Mouse (Mus musculus): Measurements from ENCODE around the gene Trim58. TPM values are rescaled to one million over a fixed set of nuclear protein-coding genes. Genes with fewer than 3 reads are reported as not detected.

Gene Trim58
- 0.29 and 0.41 TPM in 2 replicates for total RNA-seq (2023)

DNA sequence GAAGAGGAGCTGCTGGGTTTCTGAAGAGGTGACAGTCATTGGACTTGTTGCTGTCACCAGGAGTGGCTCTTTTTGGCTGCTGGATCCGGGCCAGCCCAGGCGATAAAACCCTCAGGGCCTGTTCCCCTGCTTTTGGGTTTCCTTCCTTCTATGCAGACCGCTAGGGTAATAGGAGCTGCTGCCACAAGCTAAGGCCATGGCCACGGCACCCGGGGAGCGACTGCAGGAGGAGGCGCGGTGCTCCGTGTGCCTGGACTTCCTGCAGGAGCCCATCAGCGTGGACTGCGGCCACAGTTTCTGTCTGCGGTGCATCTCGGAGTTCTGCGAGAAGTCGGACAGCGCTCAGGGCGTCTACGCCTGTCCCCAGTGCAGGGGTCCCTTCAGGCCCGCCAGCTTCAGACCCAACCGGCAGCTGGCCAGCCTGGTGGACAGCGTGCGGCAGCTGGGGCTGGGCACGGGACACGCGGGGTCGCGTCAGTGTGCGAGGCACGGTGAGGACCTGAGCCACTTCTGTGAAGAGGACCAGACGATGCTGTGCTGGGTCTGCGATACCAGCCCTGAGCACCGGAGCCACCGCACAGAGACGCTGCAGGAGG lies at the start of gene Trim58:
Gene Trim58, plus strand, starts transcription at position 194 of the 596 bp plus-strand sequence.

GRCm38 (mm10) chr11:58594814-58595213 lies 45.5 kb upstream of the Trim58 start, which contains the start of gene Olfr324:
Olfr324 (plus strand) TSS chr11:58595114.

GRCm38 (mm10) chr11:58615975-58616374 lies 24.3 kb upstream of the Trim58 start, which contains the start of gene 2210407C18Rik:
2210407C18Rik (minus strand) TSS chr11:58616075.

DNA sequence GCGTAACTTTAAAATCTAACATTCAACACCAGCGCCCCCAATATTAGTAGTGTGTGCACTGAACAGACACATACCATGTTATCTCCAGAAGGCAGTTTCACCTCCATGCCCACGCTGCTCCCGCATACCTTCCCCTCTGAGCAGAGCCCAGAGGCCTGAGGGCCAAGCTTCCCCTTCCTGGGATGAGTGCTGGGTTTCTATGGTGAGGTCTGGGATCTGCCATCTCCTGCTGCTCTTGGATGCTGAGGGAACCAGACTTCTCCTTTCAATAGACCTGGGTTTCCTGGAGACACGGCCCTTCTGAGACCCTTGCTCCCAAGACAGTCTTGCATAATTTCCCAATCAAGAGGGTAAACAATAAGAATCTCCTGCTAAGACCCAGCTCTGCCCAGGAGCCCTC lies 9.9 kb upstream of the Trim58 start, which contains the start of gene Olfr323:
Gene Olfr323, minus strand, starts transcription at position 101 of the 400 bp plus-strand sequence.

GRCm38 (mm10) chr11:58658596-58658995 lies 18.3 kb downstream of the Trim58 start, which contains the start of gene Olfr322:
Olfr322 (plus strand) TSS chr11:58658782.

DNA sequence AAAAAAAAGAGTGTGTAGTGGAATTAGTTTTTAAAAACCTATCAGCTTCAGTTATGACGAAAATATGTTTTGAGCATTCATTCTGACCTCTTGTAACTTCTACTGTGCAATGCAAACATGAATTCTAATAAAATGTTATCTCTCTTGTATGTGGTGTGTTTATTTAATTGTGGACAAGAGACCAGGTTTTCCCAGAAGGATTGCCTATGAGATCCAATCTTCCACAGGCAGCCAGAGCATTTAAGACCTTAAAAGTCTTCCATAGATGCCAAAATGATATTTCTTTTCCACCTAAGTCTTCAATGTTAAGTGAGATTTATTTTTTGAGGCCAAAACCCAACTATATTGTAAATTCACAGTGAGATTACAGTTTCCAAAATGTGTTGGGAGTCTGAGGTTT lies 40.5 kb downstream of the Trim58 start, which contains the start of gene Olfr320:
Gene Olfr320, plus strand, starts transcription at position 301 of the 400 bp plus-strand sequence.

DNA sequence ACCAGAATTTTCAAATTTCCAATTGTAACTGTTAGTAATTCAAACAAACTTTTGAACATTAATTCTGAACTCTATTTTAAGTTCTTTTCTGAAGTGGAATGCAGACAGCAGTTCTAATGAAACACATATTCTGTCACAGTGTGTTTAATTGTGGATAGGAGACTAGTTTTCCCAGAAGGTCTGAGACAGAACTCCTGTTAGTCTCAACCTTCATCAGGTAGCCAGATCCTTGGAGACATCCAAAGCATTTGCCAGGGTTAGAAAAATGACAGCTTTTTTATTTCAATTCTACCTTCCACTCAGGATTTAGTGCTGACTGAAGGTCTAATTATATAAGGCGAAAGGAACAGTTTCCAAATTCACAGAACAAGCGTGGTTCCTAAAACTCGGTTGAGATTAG lies 58.6 kb downstream of the Trim58 start, which contains the start of gene Olfr319:
Gene Olfr319, plus strand, starts transcription at position 301 of the 400 bp plus-strand sequence.

Other genes with a start within 250 kb of the Trim58 start
- not detected in 2 replicates for gene 1810065E05Rik, start 219.4 kb upstream of the Trim58 start, total RNA-seq (2023)
- not detected in 2 replicates for gene Gm12253, start 207.9 kb upstream of the Trim58 start, total RNA-seq (2023)
- not detected in 2 replicates for gene Lypd9, start 187.5 kb upstream of the Trim58 start, total RNA-seq (2023)
- gene Olfr30, start 178.2 kb upstream of the Trim58 start, total RNA-seq (2023) = not detected in 2 replicates
- gene Olfr332, start 147.9 kb upstream of the Trim58 start, total RNA-seq (2023) = not detected in 2 replicates
- gene Olfr331, start 137.9 kb upstream of the Trim58 start, total RNA-seq (2023) = not detected in 2 replicates
- not detected in 2 replicates for gene Olfr330, start 105.6 kb upstream of the Trim58 start, total RNA-seq (2023)
- gene Olfr329-ps, start 94.0 kb upstream of the Trim58 start, total RNA-seq (2023) = not detected in 2 replicates
- 0.18 and 0.32 TPM in 2 replicates for gene Olfr328, start 84.8 kb upstream of the Trim58 start, total RNA-seq (2023)
- gene Olfr224, start 69.9 kb upstream of the Trim58 start, total RNA-seq (2023) = not detected in 2 replicates
- not detected in 2 replicates for gene Olfr325, start 62.7 kb upstream of the Trim58 start, total RNA-seq (2023)
- gene Olfr324, start 45.4 kb upstream of the Trim58 start, total RNA-seq (2023) = not detected in 2 replicates
- gene 2210407C18Rik, start 24.4 kb upstream of the Trim58 start, total RNA-seq (2023) = not detected in 2 replicates
- not detected in 2 replicates for gene Olfr323, start 10.0 kb upstream of the Trim58 start, total RNA-seq (2023)
- gene Olfr322, start 18.3 kb downstream of the Trim58 start, total RNA-seq (2023) = not detected in 2 replicates
- gene Olfr320, start 40.6 kb downstream of the Trim58 start, total RNA-seq (2023) = not detected in 2 replicates
- gene Olfr319, start 58.7 kb downstream of the Trim58 start, total RNA-seq (2023) = not detected in 2 replicates
- gene Olfr318, start 83.5 kb downstream of the Trim58 start, total RNA-seq (2023) = 0.13 and 0.25 TPM in 2 replicates
- not detected in 2 replicates for gene Olfr317, start 98.7 kb downstream of the Trim58 start, total RNA-seq (2023)
- gene Olfr316, start 112.3 kb downstream of the Trim58 start, total RNA-seq (2023) = not detected in 2 replicates
- not detected in 2 replicates for gene Olfr315, start 132.7 kb downstream of the Trim58 start, total RNA-seq (2023)
- not detected in 2 replicates for gene Olfr314, start 142.5 kb downstream of the Trim58 start, total RNA-seq (2023)
- gene Fam183b, start 161.5 kb downstream of the Trim58 start, total RNA-seq (2023) = not detected in 2 replicates
- gene Olfr313, start 174.5 kb downstream of the Trim58 start, total RNA-seq (2023) = not detected in 2 replicates
- gene Olfr312, start 188.8 kb downstream of the Trim58 start, total RNA-seq (2023) = not detected in 2 replicates
- gene Olfr311, start 198.8 kb downstream of the Trim58 start, total RNA-seq (2023) = not detected in 2 replicates
- gene Gm12258, start 206.7 kb downstream of the Trim58 start, total RNA-seq (2023) = 0.52 and 1.7 TPM in 2 replicates
- gene 2810021J22Rik, start 226.8 kb downstream of the Trim58 start, total RNA-seq (2023) = 3.0 and 3.5 TPM in 2 replicates